Comparison of ENCODE assay signal across 8 mouse cellular contexts in the genomic region with DNA sequence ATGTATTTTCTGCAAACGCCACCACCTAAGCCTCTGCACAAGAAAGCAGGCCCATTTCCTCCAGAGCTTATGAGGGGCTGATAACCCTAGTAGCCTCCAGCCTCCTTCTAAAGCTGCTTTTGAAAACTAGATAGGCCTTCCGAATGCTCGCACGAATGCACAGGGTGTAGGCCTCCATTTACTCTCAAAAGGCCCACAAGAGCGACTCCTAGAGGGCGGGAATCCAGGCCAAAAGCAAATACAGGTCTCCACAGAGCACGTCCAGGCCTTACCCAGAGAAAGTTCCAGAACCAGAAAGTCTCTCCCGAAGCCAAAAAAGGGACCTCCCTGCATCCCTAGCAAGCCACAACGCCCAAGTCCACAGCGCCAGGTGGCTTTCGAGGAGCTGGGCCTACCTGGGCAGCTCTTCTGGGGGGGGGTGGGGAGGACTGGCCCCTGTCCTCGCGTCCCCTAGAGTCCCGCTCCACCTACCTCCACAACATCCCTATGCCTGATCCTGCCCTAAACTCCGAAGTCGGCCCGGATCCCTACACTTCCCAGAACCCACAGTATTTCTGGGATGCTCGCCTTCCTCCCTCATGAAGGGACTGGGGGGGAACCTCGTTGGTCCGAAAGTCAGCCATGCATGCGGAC. TPM values are rescaled to one million over a fixed set of nuclear protein-coding genes. Genes with fewer than 3 reads are reported as not detected.
DNase-seq lines count a peak whose midpoint lies in the region; ATAC-seq lines count a peak whose summit lies in the region.

No protein-coding gene starts in this region.

- H3K27ac ChIP-seq in forebrain, embryonic 12.5 days, result peak overlapping the region; percentile 82
- H3K27ac ChIP-seq in hindbrain, embryonic 13.5 days, result peak overlapping the region; percentile 79
- H3K27ac ChIP-seq in limb, embryonic 15.5 days, result peak overlapping the region; percentile 90
- H3K27ac ChIP-seq in midbrain, embryonic 14.5 days (replicated peaks; ENCODE audit: low read depth, low read length), result 0 out of 2 replicates have a peak overlapping the region, but pooled peaks have one; percentile 77

- DNase-seq in left cerebral cortex, postnatal 4 days, result peak; percentile 35
- DNase-seq in left cerebral cortex, adult 8-10 months (ENCODE audit: low spot score in 2 of 2), result no peak
- peak; percentile 51 for DNase-seq in c-Kit-positive CD71-positive TER-119-positive erythroid progenitor cells, embryonic 14.5 days (ENCODE audit: low spot score)
- peak; percentile 27 for DNase-seq in midbrain, embryonic 14.5 days
- DNase-seq in testis, postnatal 10 days (ENCODE audit: low spot score), result peak; percentile 57

- WGBS in forebrain, embryonic 12.5 days, result 28% methylated on average over 20 of the region's 21 CpGs
- 25% methylated on average over 21 of the region's 21 CpGs for WGBS in hindbrain, embryonic 13.5 days
- WGBS in limb, embryonic 15.5 days, result 30% methylated on average over 21 of the region's 21 CpGs
- WGBS in midbrain, embryonic 14.5 days, result 24% methylated on average over 21 of the region's 21 CpGs

- peaks cover 5% of the 10 kb centered on the region for H3K36me3 ChIP-seq in forebrain, embryonic 12.5 days (replicated peaks)
- H3K36me3 ChIP-seq in hindbrain, embryonic 13.5 days, result peaks cover 5% of the 10 kb centered on the region; the same call in 1 of the 2 replicates
- no peaks in the 10 kb centered on the region for H3K36me3 ChIP-seq in limb, embryonic 15.5 days
- H3K36me3 ChIP-seq in midbrain, embryonic 14.5 days (ENCODE audit: control insufficient read depth, insufficient read depth, low read length), result no peaks in the 10 kb centered on the region

- peak overlapping the region; percentile 52 for H3K4me3 ChIP-seq in forebrain, embryonic 12.5 days (replicated peaks)
- H3K4me3 ChIP-seq in hindbrain, embryonic 13.5 days, result peak overlapping the region; percentile 48
- peak overlapping the region; percentile 54 for H3K4me3 ChIP-seq in limb, embryonic 15.5 days
- H3K4me3 ChIP-seq in midbrain, embryonic 14.5 days (replicated peaks; ENCODE audit: low read depth, low read length), result peak overlapping the region; percentile 46

- peak overlapping the region; percentile 66 for H3K4me2 ChIP-seq in forebrain, embryonic 12.5 days
- peak overlapping the region; percentile 67 for H3K4me2 ChIP-seq in hindbrain, embryonic 13.5 days
- H3K4me2 ChIP-seq in limb, embryonic 15.5 days, result peak overlapping the region; percentile 52
- H3K4me2 ChIP-seq in midbrain, embryonic 14.5 days (ENCODE audit: low read length), result peak overlapping the region; percentile 64

- H3K9ac ChIP-seq in forebrain, embryonic 12.5 days, result peak overlapping the region; percentile 54
- peak overlapping the region; percentile 69 for H3K9ac ChIP-seq in hindbrain, embryonic 13.5 days
- peak overlapping the region; percentile 52 for H3K9ac ChIP-seq in limb, embryonic 15.5 days
- peak overlapping the region; percentile 40 for H3K9ac ChIP-seq in midbrain, embryonic 14.5 days (replicated peaks; ENCODE audit: low read length)

- H3K9me3 ChIP-seq in forebrain, embryonic 12.5 days, result no peaks in the 10 kb centered on the region
- H3K9me3 ChIP-seq in hindbrain, embryonic 13.5 days, result no peaks in the 10 kb centered on the region
- no peaks in the 10 kb centered on the region for H3K9me3 ChIP-seq in limb, embryonic 15.5 days
- no peaks in the 10 kb centered on the region for H3K9me3 ChIP-seq in midbrain, embryonic 14.5 days (ENCODE audit: control insufficient read depth, low read length)

- peaks cover 35% of the 10 kb centered on the region for H3K4me1 ChIP-seq in forebrain, embryonic 12.5 days
- peaks cover 38% of the 10 kb centered on the region for H3K4me1 ChIP-seq in hindbrain, embryonic 13.5 days (replicated peaks)
- peaks cover 28% of the 10 kb centered on the region for H3K4me1 ChIP-seq in limb, embryonic 15.5 days
- 0 out of 2 replicates have a peak, but pooled peaks cover 9% of the 10 kb centered on the region for H3K4me1 ChIP-seq in midbrain, embryonic 14.5 days (ENCODE audit: control insufficient read depth, insufficient read depth, low read length)

- H3K27me3 ChIP-seq in forebrain, embryonic 12.5 days, result no peaks in the 10 kb centered on the region
- no peaks in the 10 kb centered on the region for H3K27me3 ChIP-seq in hindbrain, embryonic 13.5 days
- H3K27me3 ChIP-seq in limb, embryonic 15.5 days, result no peaks in the 10 kb centered on the region
- H3K27me3 ChIP-seq in midbrain, embryonic 14.5 days (ENCODE audit: control insufficient read depth, insufficient read depth, low read length), result no peaks in the 10 kb centered on the region

- intact Hi-C loops in left cerebral cortex, postnatal 4 days (cut with DNase I), result no loop called here

- no peak; the same call in none of the 2 replicates for ATAC-seq in forebrain, embryonic 12.5 days (ENCODE audit: low FRiP score)
- ATAC-seq in hindbrain, embryonic 13.5 days (ENCODE audit: low FRiP score), result peak; percentile 1
- peak; percentile 17; the same call in 1 of the 2 replicates for ATAC-seq in limb, embryonic 15.5 days (ENCODE audit: insufficient number of reproducible peaks, low FRiP score, low TSS enrichment, low read depth)
- peak; percentile 1; the same call in 1 of the 2 replicates for ATAC-seq in midbrain, embryonic 14.5 days (ENCODE audit: low FRiP score, low TSS enrichment)

RNA-seq across cellular contexts. Expression of gene Bcap31, which starts 0.4 kb away (rescaled TPM):
- total RNA-seq in left cerebral cortex, postnatal 4 days (2021), result 10 to 100 TPM; 62.0 to 62.1 TPM
- total RNA-seq in left cerebral cortex, adult 8-10 months (2022), result 100 to 1,000 TPM in 1 of 4 experiments, 10 to 100 TPM in 3; 91.3 to 100 (median 95.9) TPM
- 105 and 117 TPM in 2 replicates for polyA plus RNA-seq in forebrain, embryonic 12.5 days (2016; fragmentation: Nextera tagmentation; extraction: Ambion mirVana)
- 128 and 138 TPM in 2 replicates for polyA plus RNA-seq in hindbrain, embryonic 13.5 days (2015; fragmentation: Nextera tagmentation; extraction: Ambion mirVana)
- polyA plus RNA-seq in limb, embryonic 15.5 days (2015; fragmentation: Nextera tagmentation; extraction: Ambion mirVana), result 271 and 276 TPM in 2 replicates
- polyA plus RNA-seq in midbrain, embryonic 14.5 days (2014; fragmentation: Nextera tagmentation; extraction: Ambion mirVana), result 106 and 116 TPM in 2 replicates

RNA-seq across cellular contexts. Expression of gene Abcd1, which starts 0.8 kb away (rescaled TPM):
- 10 to 100 TPM; 16.8 to 16.9 TPM for total RNA-seq in left cerebral cortex, postnatal 4 days (2021)
- total RNA-seq in left cerebral cortex, adult 8-10 months (2022), result 10 to 100 TPM; 10.8 to 13.3 (median 12.1) TPM
- polyA plus RNA-seq in forebrain, embryonic 12.5 days (2016; fragmentation: Nextera tagmentation; extraction: Ambion mirVana), result 9.2 and 10.4 TPM in 2 replicates
- polyA plus RNA-seq in hindbrain, embryonic 13.5 days (2015; fragmentation: Nextera tagmentation; extraction: Ambion mirVana), result 11.1 and 11.2 TPM in 2 replicates
- polyA plus RNA-seq in limb, embryonic 15.5 days (2015; fragmentation: Nextera tagmentation; extraction: Ambion mirVana), result 15.0 and 18.1 TPM in 2 replicates
- 7.1 and 8.7 TPM in 2 replicates for polyA plus RNA-seq in midbrain, embryonic 14.5 days (2014; fragmentation: Nextera tagmentation; extraction: Ambion mirVana)

RNA-seq across cellular contexts. Expression of gene Plxnb3, which starts 41.3 kb away (rescaled TPM):
- total RNA-seq in left cerebral cortex, postnatal 4 days (2021), result 1 to 10 TPM; 1.4 to 1.7 TPM
- 10 to 100 TPM; 12.1 to 13.3 (median 12.8) TPM for total RNA-seq in left cerebral cortex, adult 8-10 months (2022)
- polyA plus RNA-seq in forebrain, embryonic 12.5 days (2016; fragmentation: Nextera tagmentation; extraction: Ambion mirVana), result 0.08 and 0.19 TPM in 2 replicates
- 0.26 and 0.29 TPM in 2 replicates for polyA plus RNA-seq in hindbrain, embryonic 13.5 days (2015; fragmentation: Nextera tagmentation; extraction: Ambion mirVana)
- 0.60 and 0.87 TPM in 2 replicates for polyA plus RNA-seq in limb, embryonic 15.5 days (2015; fragmentation: Nextera tagmentation; extraction: Ambion mirVana)
- polyA plus RNA-seq in midbrain, embryonic 14.5 days (2014; fragmentation: Nextera tagmentation; extraction: Ambion mirVana), result 0.12 and 0.19 TPM in 2 replicates

RNA-seq across cellular contexts. Expression of gene Slc6a8, which starts 42.6 kb away (rescaled TPM):
- total RNA-seq in left cerebral cortex, postnatal 4 days (2021), result 10 to 100 TPM; 52.2 to 64.8 TPM
- total RNA-seq in left cerebral cortex, adult 8-10 months (2022), result 100 to 1,000 TPM; 103 to 124 (median 111) TPM
- polyA plus RNA-seq in forebrain, embryonic 12.5 days (2016; fragmentation: Nextera tagmentation; extraction: Ambion mirVana), result 7.5 and 8.0 TPM in 2 replicates
- polyA plus RNA-seq in hindbrain, embryonic 13.5 days (2015; fragmentation: Nextera tagmentation; extraction: Ambion mirVana), result 7.0 and 7.3 TPM in 2 replicates
- polyA plus RNA-seq in limb, embryonic 15.5 days (2015; fragmentation: Nextera tagmentation; extraction: Ambion mirVana), result 7.2 and 8.3 TPM in 2 replicates
- polyA plus RNA-seq in midbrain, embryonic 14.5 days (2014; fragmentation: Nextera tagmentation; extraction: Ambion mirVana), result 8.9 and 9.5 TPM in 2 replicates

RNA-seq across cellular contexts. Expression of gene Pnck, which starts 55.7 kb away (rescaled TPM):
- total RNA-seq in left cerebral cortex, postnatal 4 days (2021), result 100 to 1,000 TPM; 105 to 140 TPM
- 100 to 1,000 TPM in 1 of 4 experiments, 10 to 100 TPM in 3; 83.1 to 100 (median 96.2) TPM for total RNA-seq in left cerebral cortex, adult 8-10 months (2022)
- polyA plus RNA-seq in forebrain, embryonic 12.5 days (2016; fragmentation: Nextera tagmentation; extraction: Ambion mirVana), result 31.2 and 32.1 TPM in 2 replicates
- polyA plus RNA-seq in hindbrain, embryonic 13.5 days (2015; fragmentation: Nextera tagmentation; extraction: Ambion mirVana), result 107 and 116 TPM in 2 replicates
- 15.6 and 16.2 TPM in 2 replicates for polyA plus RNA-seq in limb, embryonic 15.5 days (2015; fragmentation: Nextera tagmentation; extraction: Ambion mirVana)
- 138 and 176 TPM in 2 replicates for polyA plus RNA-seq in midbrain, embryonic 14.5 days (2014; fragmentation: Nextera tagmentation; extraction: Ambion mirVana)

Comparison
In these comparisons a context has a peak if more than half of its experiments do, and no peak if none do; other contexts are left out.
1. DNase-seq: peak in left cerebral cortex, postnatal 4 days (single experiment), c-Kit-positive CD71-positive TER-119-positive erythroid progenitor cells, embryonic 14.5 days (single experiment), midbrain, embryonic 14.5 days (single experiment) and testis, postnatal 10 days (single experiment); none in left cerebral cortex, adult 8-10 months (0 of 2).
2. Peak in every context shown above with its lines, with median percentiles within 50 percentile points of each other: H3K27ac ChIP-seq, H3K4me2 ChIP-seq, H3K4me3 ChIP-seq and H3K9ac ChIP-seq.